Mouse (Mus musculus): ENCODE measurements around the gene E330021D16Rik. TPM values are rescaled to one million over a fixed set of nuclear protein-coding genes. Genes with fewer than 3 reads are reported as not detected.
A peak's percentile ranks its signal among the peaks of the same experiment; 100 is the strongest.
"Not testable (repeated sequence)": the region's sequence is repeated elsewhere in the genome, so short reads cannot be mapped to it uniquely, and the experiment has no call there.

The E330021D16Rik gene
- total RNA-seq (2021) = not detected
- long read RNA-seq, experiment 1 = 0 reads
- long read RNA-seq, experiment 2 = 0 reads

DNA sequence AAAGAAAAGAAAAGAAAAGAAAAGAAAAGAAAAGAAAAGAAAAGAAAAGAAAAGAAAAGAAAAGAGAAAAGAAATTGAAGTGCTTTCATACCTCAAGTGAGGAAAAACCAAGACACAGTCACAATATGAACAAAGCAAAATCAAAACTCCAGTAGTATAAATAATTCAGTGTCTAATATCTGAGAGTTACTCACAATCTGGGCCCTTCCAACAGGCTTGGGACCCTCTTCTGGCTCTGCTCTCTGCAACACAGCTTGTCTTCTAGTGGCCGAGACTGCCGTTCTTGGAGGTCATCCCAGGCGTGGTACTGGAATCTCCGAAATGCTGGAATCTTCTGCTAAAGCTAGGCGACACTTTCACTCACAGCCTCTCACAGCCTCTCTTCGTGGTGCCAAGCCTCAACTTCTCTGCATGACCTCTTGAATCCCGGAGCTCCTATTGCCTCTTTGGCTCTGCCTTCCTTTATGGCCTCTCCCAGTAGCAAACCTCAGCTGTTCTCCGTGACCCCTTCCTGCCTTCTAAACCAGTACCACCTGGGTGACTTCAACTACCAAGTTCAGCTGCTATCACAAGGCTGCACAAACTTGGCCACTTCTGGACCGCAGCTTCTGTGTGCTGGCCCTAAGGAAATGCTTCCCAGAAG lies at the start of gene E330021D16Rik:
TSS of gene E330021D16Rik (minus strand) at position 437 of the 643 bp plus-strand sequence.
- no peak within 1 kb of the TSS for H3K4me3 ChIP-seq
- intact Hi-C loops (cut with DNase I) = no loop called here
- no peak for DNase-seq (ENCODE audit: extremely low spot score in 1 of 2, low spot score in 2 of 2)
- TF ChIP-seq CTCF (IDR thresholded peaks at IDR 0.05) = no peak
- H3K27ac ChIP-seq = no peak within 1 kb of the TSS

DNA sequence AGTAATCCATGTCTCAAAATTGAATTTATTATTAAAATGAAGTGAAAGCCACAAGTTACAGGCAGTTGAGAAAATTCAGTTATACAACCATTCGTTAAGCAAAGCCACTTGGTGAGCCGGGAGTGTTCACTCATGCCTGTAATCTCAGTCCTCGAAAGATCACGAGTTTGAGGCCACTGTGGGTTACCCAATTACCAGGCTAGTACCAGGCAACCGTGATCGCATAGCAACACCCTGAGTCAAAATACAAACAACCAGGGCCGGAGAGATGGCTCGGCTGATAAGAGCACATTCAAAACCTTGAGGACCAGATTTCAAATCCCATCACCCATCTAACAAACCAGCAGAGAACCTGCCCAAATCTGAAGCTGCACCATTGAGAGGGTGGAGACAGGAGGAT lies 49.7 kb upstream of the E330021D16Rik start:
- no peak for TF ChIP-seq CTCF (IDR thresholded peaks at IDR 0.05)
- DNase-seq (ENCODE audit: extremely low spot score in 1 of 2, low spot score in 2 of 2) = no peak
- intact Hi-C loops (cut with DNase I) = loop anchor here (5.0 kb wide), 1 partner anchor 67 kb away; no protein-coding TSS in a partner anchor
- H3K27ac ChIP-seq = no peak overlapping the region
- no peak overlapping the region for H3K4me3 ChIP-seq

GRCm38 (mm10) chr6:136464121-136464621 lies 48.8 kb upstream of the E330021D16Rik start:
- DNase-seq (ENCODE audit: extremely low spot score in 1 of 2, low spot score in 2 of 2) = no peak
- intact Hi-C loops (cut with DNase I) = no loop called here
- Histone ChIP-seq H3K4me3 (no peak overlapping the region), H3K27ac (peak overlapping the region; percentile 24; the same call in 1 of the 2 replicates)
- TF ChIP-seq CTCF (IDR thresholded peaks at IDR 0.05) = no peak

DNA sequence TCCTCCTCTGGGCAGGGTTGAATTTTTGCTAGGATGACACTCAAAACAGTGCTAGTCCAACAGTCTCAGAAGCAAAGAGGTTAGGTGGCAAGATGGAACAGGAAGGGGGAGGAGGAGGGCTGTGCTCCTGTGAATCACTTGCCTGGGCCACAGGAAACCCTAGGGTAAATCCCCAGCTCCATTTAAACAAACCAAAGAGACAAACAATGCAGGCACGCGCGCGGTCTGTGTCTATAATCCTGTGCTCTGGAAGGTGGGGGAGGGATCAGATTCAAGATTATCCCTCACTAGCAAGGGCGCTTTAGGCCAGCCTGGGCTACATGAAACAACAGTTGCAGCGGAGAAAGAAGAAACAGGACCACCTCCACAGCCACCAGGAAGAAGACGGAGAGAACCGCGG lies 48.1 kb upstream of the E330021D16Rik start:
- no peak for DNase-seq (ENCODE audit: extremely low spot score in 1 of 2, low spot score in 2 of 2)
- intact Hi-C loops (cut with DNase I) = no loop called here
- Histone ChIP-seq H3K27ac (no peak overlapping the region), H3K4me3 (no peak overlapping the region)
- TF ChIP-seq CTCF (IDR thresholded peaks at IDR 0.05) = no peak

DNA sequence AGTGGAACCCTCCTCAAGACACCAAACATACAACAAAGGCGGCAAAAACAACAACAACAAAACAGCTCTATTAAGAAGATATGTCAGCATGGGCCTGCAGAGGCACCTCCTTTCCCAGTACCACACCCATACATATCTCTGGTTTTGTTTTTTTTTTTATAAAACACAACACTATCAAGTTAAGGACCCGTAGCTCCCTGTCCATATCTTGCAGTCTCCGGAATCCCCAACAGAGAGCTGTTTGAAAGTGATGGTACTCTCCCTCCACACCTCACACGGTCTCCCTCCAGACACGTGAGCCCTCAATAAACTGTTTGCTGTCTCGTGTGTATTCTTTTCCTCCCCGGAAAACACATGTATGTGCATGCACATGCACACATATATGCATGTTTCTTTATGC lies 43.8 kb upstream of the E330021D16Rik start:
- Histone ChIP-seq H3K27ac (no peak overlapping the region), H3K4me3 (no peak overlapping the region)
- DNase-seq (ENCODE audit: extremely low spot score in 1 of 2, low spot score in 2 of 2) = no peak
- intact Hi-C loops (cut with DNase I) = no loop called here
- no peak for TF ChIP-seq CTCF (IDR thresholded peaks at IDR 0.05)

GRCm38 (mm10) chr6:136456302-136456701 lies 40.9 kb upstream of the E330021D16Rik start:
- no peak overlapping the region for H3K27ac ChIP-seq
- no peak for DNase-seq (ENCODE audit: extremely low spot score in 1 of 2, low spot score in 2 of 2)
- intact Hi-C loops (cut with DNase I) = no loop called here
- H3K4me3 ChIP-seq = no peak overlapping the region
- no peak for TF ChIP-seq CTCF (IDR thresholded peaks at IDR 0.05)

GRCm38 (mm10) chr6:136455696-136456095 lies 40.3 kb upstream of the E330021D16Rik start:
- no peak overlapping the region for H3K27ac ChIP-seq
- TF ChIP-seq CTCF (IDR thresholded peaks at IDR 0.05) = no peak
- no peak overlapping the region for H3K4me3 ChIP-seq
- DNase-seq (ENCODE audit: extremely low spot score in 1 of 2, low spot score in 2 of 2) = no peak
- intact Hi-C loops (cut with DNase I) = no loop called here

GRCm38 (mm10) chr6:136452623-136453022 lies 37.3 kb upstream of the E330021D16Rik start:
- intact Hi-C loops (cut with DNase I) = no loop called here

GRCm38 (mm10) chr6:136450863-136451262 lies 35.5 kb upstream of the E330021D16Rik start:
- DNase-seq (ENCODE audit: extremely low spot score in 1 of 2, low spot score in 2 of 2) = no peak
- H3K27ac ChIP-seq = no peak overlapping the region
- no peak for TF ChIP-seq CTCF (IDR thresholded peaks at IDR 0.05)
- no peak overlapping the region for H3K4me3 ChIP-seq
- intact Hi-C loops (cut with DNase I) = no loop called here

More at GRCm38 (mm10) chr6:136452623-136453022, 37.3 kb upstream of the E330021D16Rik start:
- Histone ChIP-seq H3K27ac (no peak overlapping the region), H3K4me3 (no peak overlapping the region)
- no peak for TF ChIP-seq CTCF (IDR thresholded peaks at IDR 0.05)
- DNase-seq (ENCODE audit: extremely low spot score in 1 of 2, low spot score in 2 of 2) = no peak

DNA sequence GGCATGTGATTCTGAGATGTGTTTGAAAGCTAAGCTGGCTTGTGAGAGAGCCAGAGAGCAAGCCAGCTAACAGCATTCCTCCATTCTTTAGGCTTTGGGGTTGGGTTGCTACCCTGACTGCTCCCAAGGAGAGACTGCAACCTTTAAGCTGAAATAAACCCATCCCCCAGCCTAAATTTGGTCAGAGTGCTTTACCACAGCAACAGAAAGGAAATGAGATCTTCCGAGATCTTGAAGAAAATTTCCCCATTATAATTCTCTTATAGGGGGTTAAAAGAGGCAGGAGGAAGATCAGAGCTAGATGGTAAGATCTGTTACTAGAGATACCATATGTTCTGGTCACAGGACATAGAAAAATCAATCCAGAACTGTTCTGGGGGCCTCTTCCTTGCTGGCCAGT lies 34.6 kb upstream of the E330021D16Rik start:
- Histone ChIP-seq H3K4me3 (no peak overlapping the region), H3K27ac (no peak overlapping the region)
- DNase-seq (ENCODE audit: extremely low spot score in 1 of 2, low spot score in 2 of 2) = no peak
- intact Hi-C loops (cut with DNase I) = no loop called here
- no peak for TF ChIP-seq CTCF (IDR thresholded peaks at IDR 0.05)

DNA sequence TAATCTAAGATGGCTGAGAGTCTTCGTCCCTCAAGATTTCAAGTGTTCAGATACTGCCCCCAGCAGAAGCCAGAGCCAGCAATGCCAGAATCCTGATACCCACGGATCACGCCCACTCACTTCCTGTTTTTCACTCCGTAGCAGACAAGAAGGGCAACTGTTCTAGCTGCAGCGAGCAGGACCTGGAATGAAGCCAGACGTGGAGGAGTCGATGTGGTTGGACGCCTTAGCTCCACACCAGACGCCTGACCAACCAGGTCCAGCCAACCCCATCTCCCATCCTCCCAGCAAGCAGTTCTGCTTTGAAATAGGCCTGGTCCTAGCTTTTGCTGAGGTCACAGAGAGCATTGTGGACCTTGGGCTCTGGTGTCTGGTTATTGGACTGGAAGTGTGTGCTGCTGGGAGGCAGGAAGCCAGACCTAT lies 33.9 kb upstream of the E330021D16Rik start:
- no peak for TF ChIP-seq CTCF (IDR thresholded peaks at IDR 0.05)
- DNase-seq (ENCODE audit: extremely low spot score in 1 of 2, low spot score in 2 of 2) = peak; percentile 55 to 60
- H3K4me3 ChIP-seq = no peak overlapping the region
- H3K27ac ChIP-seq = no peak overlapping the region
- intact Hi-C loops (cut with DNase I) = no loop called here

GRCm38 (mm10) chr6:136439205-136439604 lies 23.8 kb upstream of the E330021D16Rik start:
- H3K4me3 ChIP-seq; H3K27ac ChIP-seq; DNase-seq (ENCODE audit: extremely low spot score in 1 of 2, low spot score in 2 of 2); intact Hi-C loops (cut with DNase I): not testable (repeated sequence)

DNA sequence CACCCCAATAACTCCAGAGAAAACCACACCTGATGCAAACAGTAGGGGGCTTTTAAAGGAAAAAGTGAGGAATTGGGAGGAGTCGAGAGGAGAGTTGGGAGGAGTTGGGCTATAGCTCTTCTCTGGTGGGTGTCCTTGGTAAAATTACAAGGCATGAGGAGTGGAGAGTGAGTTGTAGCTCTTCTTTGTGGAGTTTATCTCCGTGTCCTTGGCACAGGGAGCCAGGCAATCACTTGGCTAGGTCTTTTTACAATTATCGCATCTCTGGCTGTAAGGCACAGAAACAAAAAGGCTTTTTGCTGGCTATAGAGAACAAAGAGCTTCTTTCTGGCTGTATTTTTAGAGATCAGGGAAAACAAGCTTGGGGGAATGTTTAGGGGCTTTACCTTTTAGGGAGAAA lies 20.8 kb upstream of the E330021D16Rik start:
- intact Hi-C loops (cut with DNase I); DNase-seq (ENCODE audit: extremely low spot score in 1 of 2, low spot score in 2 of 2); H3K4me3 ChIP-seq; H3K27ac ChIP-seq: not testable (repeated sequence)
